Mouse (Mus musculus): ENCODE data around the gene Pdzd2.

Pdzd2 gene

DNA sequence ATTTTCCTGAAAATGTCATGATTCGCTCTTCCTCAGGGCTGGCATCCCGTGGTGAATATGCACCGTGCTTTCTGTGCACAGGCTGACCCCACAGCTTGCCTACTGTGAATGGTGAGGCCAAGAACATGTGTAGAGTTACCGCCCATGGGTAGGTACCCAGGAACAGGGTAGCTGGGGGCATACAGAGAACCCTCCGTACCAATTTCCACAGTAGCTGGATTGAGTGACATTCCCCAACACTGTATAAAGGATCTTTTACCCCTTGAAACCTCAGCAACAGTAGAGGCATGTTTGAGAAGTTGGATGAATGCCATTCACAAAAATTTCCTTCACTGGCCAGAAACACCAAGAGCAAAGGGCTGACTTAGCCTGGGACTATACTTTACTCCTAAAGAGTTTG is 271.1 kb downstream of the Pdzd2 start:
- no peak for DNase-seq

DNA sequence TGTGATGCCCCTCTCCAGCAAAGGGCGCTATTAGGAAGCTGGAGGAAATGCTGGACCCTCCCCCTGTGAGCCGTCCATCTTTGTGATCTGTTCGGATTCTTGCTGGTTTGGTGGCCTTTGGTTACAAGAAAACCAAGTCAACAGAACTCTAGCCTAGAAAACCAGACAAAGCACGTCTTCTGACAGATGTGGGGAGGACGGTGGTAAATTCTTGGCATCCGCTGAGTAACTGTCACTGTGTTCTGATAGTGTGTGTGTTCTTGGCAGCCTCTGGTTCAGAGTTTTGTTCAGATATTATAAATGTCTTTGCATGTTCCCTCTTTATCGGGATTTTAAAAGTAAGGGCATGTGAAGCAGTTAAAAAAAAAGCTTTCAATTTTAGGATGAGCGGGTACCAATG is 274.0 kb downstream of the Pdzd2 start:
- DNase-seq, result no peak

DNA sequence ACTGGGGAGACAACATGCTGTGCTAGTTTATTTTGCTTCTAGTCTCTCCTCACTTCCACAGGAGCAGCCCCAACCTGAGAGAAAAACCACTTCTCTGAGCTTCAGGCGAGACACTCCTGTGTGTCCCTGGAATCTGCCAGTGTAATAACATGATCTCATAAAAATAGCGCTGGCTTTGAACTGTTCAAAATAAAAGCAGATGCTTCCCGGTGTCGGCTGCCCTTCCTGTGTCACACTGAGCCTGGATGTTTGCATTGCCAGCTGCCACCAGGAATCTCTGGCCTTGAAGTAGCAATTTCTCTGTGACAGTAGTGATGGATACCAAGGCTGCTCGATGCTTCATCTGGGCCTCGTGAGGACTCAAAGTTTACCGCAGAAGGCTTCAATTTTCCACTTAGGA is 282.9 kb downstream of the Pdzd2 start:
- DNase-seq, result no peak

DNA sequence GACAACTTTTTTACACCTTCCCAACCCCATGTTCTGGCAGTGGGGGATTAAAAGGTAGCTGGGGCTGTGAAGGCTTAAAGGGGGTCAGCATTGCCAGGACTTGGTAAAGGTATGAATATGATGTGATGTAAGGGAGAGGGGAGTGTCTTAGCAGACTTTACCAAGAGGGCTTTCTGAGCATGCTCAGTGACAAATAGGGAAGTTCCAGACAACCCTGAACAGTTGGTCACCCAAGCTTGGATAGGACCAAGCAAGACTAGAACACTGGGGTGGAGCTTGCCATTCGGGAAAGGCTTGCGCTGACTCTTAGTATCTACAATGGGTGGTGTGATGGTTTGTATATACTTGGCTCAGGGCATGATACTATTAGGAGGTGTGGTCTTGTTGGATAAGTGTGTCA is 286.4 kb downstream of the Pdzd2 start:
- DNase-seq, result no peak

DNA sequence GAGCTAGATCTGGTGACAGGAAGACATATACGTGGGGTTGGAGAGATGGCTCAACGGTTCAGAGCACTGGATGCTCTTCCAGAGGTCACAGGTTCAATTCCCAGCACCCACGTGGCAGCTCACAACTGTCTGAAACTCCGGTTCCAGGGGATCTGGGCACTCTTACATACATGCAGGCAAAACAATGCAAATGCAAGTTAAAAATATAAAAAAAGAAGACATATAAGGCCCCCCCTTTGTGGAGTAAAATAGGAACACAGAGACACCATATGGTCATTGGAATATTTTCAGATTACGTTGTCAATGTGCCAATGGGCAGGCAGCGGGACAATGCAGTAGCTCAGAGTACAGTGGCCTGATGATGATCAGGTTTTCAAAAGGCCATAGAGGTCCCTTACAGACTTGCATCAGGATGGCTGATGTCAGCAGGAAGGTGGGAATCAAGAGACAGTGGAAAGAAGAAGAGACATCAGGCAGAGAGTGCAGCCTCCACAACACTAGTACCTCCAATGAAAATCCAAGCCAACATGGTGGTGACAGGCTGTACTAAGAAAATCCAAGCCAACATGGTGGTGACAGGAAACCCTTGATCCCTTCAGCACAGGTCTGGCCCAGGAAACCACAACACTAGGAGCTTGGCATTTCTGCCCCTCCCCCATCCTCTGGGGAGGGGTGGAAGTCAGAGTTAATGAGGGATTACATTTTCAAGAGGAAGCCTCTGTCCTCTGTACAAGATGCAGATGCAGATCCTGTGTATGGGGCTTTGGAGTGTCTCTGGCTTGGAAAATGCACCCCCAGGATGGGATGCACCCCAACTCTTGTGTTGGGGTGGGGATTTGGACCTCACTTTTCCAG is 287.4 kb downstream of the Pdzd2 start:
- no peak for DNase-seq

DNA sequence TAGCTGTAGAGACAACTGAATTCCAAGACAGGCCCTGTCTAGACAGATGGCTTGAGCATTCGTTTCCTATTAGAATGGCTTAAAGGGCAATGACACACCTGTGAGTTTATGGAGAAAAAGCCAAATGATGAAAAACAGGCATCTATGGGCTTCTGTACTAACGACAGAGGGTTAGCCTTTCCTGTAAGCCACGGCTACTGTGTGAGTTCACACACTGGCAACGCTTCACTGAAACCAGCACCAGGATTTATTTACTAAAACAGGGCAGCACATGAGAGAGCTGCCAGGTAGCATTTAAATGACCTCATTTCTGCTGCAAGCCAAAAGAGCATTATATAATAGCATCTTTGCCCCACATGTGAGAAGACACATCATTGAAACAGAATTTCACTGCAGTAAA is 288.3 kb downstream of the Pdzd2 start:
- no peak for DNase-seq

DNA sequence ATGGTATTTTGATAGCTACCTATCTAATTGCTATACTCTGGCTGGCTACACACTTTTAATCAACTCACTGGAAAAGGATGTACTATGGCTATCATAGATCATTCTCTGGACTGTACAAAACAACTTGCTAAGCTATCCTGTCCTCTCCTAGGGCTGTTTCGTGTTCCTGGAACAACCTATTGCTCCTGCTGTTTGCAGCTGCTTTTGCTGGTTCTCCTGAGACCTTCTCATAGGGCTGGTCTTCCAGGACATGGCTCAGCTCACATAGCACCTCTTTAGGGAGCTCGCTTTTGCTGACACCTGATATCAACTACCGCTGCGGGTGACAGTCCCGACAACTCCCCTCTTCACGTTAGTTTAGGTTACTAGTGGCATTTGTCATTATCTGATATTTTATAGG is 288.9 kb downstream of the Pdzd2 start:
- DNase-seq, result no peak

DNA sequence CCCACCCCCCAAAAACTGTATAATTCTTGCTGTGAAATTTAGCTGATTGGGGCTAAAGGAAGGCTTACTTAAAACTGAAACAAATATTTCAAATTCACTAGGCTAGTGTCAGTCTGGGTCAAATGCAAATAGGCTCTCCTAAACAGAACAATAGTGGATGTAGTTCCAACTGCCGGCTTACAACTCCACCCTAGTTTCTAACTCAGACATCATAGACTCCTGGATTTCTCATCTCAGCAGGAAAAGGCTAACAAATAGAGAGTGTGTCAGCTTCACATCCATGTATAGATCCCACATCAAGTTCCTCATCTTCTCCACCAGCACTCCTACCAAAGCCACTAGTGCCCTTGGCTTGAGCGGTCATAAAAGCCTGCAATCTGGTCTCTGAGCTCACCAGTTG is 290.4 kb downstream of the Pdzd2 start:
- DNase-seq, result no peak

DNA sequence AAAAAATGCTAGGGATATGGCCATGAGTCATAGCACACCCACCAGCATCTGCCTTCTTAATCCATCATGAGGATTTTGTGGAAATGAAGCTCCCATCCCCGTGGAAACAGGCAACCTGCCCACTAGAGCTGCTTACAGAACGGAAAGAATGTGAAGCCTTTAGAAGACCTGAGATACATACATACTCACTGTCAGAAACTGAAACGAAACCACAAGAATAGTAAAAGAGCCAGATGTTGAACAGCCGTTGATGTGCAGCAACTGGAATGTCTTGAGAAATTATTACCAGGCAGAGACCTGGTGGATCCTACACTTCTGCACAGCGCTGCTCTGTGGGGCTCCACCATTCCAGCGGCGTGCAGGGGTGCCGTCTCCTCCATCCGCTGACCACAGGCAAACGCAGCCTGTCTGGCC is 292.7 kb downstream of the Pdzd2 start:
- no peak for DNase-seq

DNA sequence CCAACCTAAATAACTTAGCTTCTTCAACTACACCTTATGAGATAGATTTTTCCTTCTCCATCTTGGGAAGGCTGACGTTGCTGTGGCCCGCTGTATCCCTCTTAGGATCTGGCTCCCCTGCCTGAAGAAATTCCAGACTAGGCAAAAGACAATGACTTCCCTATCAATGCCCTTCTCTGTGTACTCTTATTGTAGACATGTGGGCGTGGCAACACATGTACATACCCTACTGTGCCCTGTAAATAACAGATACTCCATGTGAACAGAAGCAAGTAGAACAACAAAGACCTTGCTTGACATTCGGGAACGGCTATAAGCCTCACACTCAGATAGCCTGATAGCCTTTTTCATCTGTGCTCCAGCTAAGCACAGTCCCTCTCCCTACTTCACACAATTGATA is 295.2 kb downstream of the Pdzd2 start:
- DNase-seq, result no peak

DNA sequence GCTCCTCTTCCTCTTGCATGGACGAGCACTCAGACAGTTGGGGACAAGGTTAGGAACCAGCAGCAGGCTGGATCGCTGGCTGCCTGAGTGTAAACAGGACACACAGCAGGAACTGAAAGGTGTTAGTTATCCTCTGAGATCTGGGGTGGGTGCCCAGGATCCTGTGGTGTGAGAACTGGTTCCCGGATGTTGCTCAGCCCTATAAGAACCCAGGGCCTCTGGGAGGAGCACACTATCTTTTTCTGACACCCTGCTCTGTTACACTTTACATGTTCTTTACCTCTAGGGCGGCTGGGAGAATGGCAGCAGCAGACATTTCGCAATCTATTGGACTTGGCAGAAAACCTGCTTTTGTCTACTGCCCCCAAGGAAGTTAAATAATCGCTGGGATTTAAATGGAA is 300.4 kb downstream of the Pdzd2 start:
- no peak for DNase-seq

DNA sequence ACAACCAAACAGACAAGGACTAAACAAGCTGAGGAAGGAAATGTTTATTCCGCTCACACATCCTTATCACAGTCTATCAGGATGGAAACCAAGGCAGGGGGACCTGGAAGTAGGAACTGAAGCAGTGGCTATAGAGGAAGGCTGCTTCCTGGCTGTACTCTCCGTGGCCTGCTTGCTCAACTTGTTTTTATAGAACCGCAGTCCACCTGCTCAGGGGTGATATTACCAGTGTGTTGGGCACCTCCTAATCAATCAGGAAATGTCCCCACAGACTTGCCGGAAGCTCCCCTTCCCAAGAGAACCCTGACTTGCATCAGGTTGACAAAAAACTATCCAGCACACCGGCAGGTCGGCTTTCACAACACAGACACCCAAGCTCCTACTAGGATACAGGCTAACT is 301.0 kb downstream of the Pdzd2 start:
- no peak for DNase-seq

DNA sequence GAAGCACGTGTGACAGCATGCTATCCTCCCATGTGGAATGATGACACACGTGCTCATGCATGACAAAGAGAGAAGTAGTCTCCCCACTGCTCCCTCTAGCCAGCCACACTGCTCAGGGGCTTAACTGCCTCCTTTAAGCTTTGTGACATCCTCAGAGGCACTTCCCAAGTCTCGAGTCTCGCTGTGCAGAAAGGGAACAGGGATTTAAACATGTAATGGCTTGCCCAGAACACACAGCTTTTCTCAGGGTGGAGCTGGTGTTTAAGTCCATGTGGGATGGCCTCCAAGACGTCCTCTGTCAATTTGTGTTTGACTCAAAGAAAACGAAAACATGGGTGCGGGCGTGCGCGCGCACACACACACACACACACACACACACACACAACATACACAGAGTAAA is 301.6 kb downstream of the Pdzd2 start:
- DNase-seq, result no peak

DNA sequence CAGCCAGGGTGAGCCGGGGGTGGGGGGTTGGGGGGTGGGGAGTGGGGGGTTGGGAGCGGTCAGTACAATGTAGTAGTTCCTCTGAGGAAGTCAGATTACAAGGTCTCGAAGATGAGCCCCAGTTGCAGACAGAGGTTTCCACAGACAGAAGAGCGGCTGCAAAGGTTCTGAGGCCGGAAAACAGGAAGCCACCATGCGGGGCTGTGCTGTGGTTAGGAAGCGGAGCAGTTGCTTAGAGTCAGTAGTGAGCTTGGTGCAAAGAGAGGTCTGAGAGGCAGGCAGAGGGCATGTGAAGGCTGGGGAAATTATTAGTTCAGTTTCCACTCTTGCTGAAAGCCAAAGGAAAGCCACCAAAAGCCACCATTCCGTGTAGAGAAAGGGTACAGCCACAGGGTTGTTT is 303.8 kb downstream of the Pdzd2 start:
- DNase-seq, result peak; percentile 72

DNA sequence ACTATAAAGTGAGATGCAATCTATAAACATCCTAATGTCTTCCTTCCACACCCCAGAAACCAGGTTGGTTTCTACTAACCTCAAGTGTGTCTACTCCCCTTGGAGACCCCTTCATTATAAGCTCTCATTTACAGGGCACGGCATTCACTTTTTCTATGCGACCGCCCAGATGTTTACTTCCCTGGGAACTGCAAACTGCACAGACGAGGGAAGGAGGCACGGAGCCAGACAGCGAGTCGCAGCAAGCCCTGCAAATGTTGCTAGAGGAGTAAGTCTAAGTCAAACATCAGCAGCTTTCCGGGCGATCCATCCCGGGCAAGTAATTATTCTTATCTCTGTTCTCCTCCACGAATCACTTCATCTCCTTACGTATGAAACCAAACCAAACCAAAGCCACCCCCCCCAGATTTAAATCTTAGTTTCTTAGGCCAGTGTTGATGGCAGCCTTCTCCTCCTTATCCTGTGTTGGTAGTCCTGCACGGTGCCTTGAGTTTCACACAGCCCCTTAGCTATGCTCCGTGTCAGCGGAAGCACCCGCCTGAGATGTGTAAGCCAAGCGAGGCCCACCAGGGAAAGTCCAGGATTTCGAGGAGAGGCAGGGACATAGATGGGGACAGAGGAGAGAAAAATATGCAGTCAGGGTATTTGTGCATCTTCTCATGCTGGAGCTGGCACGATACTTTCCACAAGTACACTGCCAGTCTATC is 305.7 kb downstream of the Pdzd2 start:
- DNase-seq, result no peak

DNA sequence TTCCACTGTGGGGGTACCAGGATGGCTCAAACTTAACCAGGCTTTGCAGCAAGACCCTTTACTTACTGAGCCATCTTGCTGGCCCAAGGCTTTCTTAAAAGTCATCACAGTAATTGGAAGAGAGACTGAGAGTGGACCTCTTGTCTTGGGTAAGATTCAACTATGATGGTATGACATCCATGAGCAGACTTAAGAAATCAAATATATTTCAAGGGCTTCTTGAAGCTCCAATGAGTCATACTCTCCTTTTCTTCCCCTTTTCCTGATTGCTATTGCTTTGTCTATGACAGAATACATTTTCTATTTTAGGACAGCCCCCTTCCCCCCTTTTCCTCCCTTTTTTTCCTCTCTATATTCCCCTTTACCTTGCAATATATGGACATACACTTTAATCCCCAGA is 306.8 kb downstream of the Pdzd2 start:
- DNase-seq, result no peak

DNA sequence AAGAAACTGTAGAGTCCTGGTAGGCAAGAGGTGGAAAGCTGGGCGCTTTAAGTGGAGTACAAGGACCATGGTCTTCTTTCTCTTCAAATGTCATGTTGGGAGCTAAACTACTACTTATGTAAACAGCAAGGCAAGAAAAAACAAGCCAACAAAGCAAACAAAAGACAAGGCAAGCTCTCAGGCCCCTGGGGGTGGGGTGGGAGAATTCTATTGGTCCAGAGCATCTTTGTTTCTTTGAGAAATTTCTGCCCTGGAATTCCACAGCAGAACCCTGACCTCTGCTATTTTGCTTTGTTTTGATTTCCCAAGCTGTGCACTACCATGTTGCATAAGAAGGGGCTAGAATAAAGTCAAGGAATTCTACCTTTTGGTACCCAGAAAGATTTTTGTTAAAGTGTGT is 307.4 kb downstream of the Pdzd2 start:
- no peak for DNase-seq

DNA sequence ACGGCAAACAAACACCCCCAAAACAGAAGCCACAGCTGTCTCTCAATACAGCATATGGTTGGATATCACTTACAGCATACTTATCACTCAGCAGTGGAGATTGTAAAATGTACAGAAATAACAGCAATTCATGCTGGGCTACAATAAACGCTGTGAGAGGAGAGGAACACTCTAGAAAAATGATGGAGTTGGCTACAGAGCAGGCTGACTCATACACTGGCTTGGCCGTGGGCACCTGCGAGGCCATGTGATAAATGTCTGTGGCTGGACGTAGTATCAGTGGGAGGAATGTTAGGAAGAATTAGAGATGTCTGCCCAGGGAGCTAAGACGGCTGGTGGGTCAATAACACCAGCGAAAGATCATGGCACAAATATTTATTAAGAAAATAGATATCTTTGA is 308.0 kb downstream of the Pdzd2 start:
- DNase-seq, result no peak

DNA sequence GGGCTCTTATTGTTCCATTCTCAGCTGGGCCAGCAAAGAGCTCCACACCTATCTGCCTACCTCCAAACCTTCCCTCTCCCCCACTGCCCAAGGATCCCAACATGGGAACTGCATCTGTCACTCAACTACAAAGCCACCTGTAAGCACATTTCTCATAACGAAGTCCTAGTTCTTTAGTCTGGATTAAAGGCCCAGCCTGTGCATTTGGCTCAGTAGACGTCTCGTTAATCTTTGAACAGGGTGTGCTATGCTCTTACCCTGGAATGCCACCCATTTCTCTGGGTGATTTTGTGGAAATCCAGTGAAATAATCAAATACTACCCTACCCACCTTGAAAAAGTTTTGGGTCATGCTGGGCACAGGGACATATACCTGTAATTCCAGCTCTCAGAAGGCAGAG is 308.5 kb downstream of the Pdzd2 start:
- DNase-seq, result no peak

DNA sequence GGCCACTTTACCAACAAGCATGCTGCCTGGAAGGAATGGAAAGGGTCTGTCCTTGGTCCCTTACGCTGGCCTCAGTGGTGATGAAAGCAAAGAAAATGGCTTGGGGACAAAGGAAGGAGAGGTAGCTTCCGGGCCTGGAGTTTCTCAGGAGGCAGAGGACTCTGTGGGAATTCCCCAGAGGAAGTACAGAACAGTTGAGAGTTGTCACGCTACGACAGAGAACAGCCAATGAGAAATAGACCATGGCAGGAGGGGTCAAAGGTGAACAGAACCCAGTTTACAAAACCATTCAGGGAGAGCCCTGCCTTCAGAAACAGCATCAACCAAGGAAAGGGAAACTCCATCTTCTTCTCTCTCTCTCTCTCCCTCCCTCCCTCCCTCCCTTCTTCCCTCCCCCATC is 309.1 kb downstream of the Pdzd2 start:
- DNase-seq, result no peak

DNA sequence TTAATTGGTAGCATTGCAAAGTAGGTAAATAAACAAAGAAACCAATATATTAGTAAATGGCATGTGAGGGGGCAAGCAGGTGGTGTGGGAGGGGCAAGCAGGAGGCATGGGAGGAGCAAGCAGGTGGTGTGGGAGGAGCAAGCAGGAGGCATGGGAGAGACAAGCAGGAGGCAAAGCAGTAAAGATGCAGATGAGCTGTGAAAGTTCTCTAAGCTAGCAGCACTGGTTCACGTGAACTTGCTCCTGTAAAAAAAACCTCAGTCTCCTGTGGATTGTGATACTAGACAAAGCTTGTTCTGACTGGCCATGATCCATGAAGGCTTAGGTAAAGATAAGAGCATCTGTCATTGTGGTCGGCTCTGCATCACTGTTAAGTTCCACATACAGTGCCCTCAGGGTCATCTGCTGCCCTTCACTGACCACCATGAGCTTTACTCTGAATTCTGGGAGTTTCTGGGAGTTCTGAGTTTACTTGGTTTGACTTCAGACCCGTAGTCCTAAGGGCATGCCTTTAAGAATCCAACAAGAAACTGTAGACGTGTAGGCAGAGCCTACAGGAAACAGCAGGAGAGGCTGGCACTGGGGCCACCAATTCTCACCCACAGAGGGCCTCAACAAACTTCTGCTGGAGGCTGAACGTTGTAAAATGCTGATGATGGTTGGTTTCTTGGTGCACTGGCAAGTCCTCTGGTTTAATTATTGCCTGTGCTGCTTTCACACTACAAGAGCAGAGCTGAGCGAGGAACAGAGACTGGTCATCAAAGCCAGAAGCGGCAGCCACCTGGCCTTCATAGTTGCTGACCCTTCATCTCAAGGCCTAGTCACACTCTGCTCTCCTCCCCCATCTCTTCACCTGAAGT is 309.9 kb downstream of the Pdzd2 start:
- no peak for DNase-seq

DNA sequence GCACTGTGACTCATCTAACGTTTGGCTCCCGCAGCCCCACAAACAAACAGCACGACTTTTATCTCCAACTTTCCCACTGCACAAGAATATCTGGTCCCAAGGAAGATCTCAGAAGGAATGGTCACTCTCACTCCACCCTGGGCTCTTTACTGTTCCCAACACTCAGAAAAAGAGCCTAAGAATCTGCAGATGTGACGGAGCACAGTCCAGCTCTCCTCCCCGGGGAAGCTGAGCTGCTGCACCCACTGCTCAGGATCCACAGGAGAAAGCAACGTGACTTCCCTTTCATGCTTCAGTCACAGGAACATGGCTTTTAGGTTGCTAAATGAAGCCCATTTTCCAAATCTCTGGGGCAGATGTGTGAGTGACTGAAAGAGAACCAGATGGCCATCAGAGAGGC is 311.9 kb downstream of the Pdzd2 start:
- DNase-seq, result no peak

DNA sequence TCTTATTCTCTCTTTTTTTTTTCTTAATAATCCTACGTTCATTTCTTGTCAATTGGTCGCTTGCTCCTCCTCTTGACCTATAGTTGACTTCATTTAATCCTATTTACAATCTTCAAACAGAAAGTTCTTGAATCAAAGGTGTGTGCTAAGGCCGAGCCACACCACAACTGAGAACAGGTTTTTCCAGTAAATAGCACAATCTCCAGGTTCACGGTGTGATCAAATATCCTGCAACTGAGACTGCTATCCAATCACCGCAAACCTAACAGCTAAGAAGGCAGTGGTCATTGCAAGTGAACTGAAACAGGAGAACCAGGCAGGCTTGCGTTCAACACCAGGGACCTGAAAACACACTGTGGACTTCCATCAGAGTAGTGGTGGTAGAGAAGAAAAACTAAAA is 313.4 kb downstream of the Pdzd2 start:
- DNase-seq, result no peak

All from thymus, postnatal 25 days (tissue).